Mouse (Mus musculus) liver, embryonic 15.5 days (tissue): ENCODE results near the gene Traf3ip2. TPM values are rescaled to one million over a fixed set of nuclear protein-coding genes. Genes with fewer than 3 reads are reported as not detected.

Experiments used
- ATAC-seq: fragments of 200-750 bp; cut with Nextera tagmentation; 2 replicates; pipeline ENCODE4 v1.8.0; 2017; ENCODE audit warnings: moderate number of reproducible peaks, mild to moderate bottlenecking, moderate library complexity; ENCODE audit not compliant: insufficient read depth
- H3K27ac ChIP-seq: fragments of 300-500 bp; sonication (generic); replicated peaks from 2 replicates; pipeline ENCODE4 v1.5.1; 2015; ENCODE audit warnings: mild to moderate bottlenecking, inconsistent platforms
- H3K27me3 ChIP-seq: fragments of 300-500 bp; sonication (generic); 2 replicates; pipeline ENCODE4 v1.6.1; 2015; ENCODE audit warnings: mild to moderate bottlenecking, inconsistent platforms
- H3K36me3 ChIP-seq: fragments of 300-500 bp; sonication (generic); replicated peaks from 2 replicates; pipeline ENCODE4 v1.6.1; 2015; ENCODE audit warnings: moderate library complexity, mild to moderate bottlenecking, inconsistent platforms
- H3K4me1 ChIP-seq: fragments of 300-500 bp; sonication (generic); replicated peaks from 2 replicates; pipeline ENCODE4 v1.6.1; 2015; ENCODE audit warnings: inconsistent platforms
- H3K4me2 ChIP-seq: fragments of 300-500 bp; sonication (generic); 2 replicates; pipeline ENCODE4 v1.6.1; 2015; ENCODE audit warnings: moderate library complexity, mild to moderate bottlenecking, inconsistent platforms
- H3K4me3 ChIP-seq: fragments of 300-500 bp; sonication (generic); replicated peaks from 2 replicates; pipeline ENCODE4 v1.5.1; 2015; ENCODE audit warnings: mild to moderate bottlenecking, inconsistent platforms
- H3K9ac ChIP-seq: fragments of 300-500 bp; sonication (generic); 2 replicates; pipeline ENCODE4 v1.6.1; 2015; ENCODE audit warnings: moderate library complexity, mild to moderate bottlenecking, inconsistent platforms
- H3K9me3 ChIP-seq: fragments of 300-500 bp; sonication (generic); replicated peaks from 2 replicates; pipeline ENCODE4 v1.6.1; 2016; ENCODE audit warnings: inconsistent platforms
- WGBS: fragments of 180-500 bp; shearing (Covaris S2); methylation state at CpG from one replicate; pipeline ENCODE4 v1.1.7; 2015; ENCODE audit warnings: mixed read lengths; ENCODE audit not compliant: insufficient replicate concordance; 5-methylcytosine and 5-hydroxymethylcytosine counted together
- polyA plus RNA-seq: library from polyadenylated mRNA; unstranded; fragments of >200 nt; fragmentation: Nextera tagmentation; extraction: Ambion mirVana; gene quantifications from 2 replicates; pipeline ENCODE4 v1.2.1, GENCODE M21; 2015

The Traf3ip2 gene
- 1.5 and 1.6 TPM in 2 replicates for polyA plus RNA-seq

DNA sequence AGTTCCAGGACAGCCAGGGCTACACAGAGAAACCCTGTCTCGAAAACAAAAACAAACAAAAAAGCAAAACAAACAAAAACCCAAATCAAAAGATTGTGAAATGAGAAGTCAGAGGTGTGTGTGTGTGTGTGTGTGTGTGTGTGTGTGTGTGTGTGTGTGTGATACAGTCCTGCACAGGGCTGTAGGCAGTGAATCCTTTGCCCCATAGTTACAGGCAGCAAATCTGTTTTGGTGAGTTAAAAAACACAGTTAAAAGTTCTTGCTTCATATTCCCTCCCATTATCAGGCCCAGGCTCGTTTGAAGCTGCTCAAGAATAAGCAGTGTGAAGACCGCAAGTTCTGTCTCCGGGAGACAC, at the start of gene Traf3ip2:
Traf3ip2 (plus strand) TSS at position 302 of the 356 bp plus-strand sequence.
- peaks cover 6% of the 10 kb centered on the region for H3K4me1 ChIP-seq
- WGBS: 18% methylated on average over 4 of the region's 4 CpGs
- peak within 1 kb of the TSS; percentile 43 for H3K4me3 ChIP-seq
- H3K27ac ChIP-seq: peak within 1 kb of the TSS; percentile 61
- ATAC-seq: no peak
- no peaks in the 10 kb centered on the region for H3K27me3 ChIP-seq
- peak within 1 kb of the TSS; percentile 62 for H3K4me2 ChIP-seq
- H3K9ac ChIP-seq: no peak within 1 kb of the TSS
- no peaks in the 10 kb centered on the region for H3K9me3 ChIP-seq
- no peaks in the 10 kb centered on the region for H3K36me3 ChIP-seq

DNA sequence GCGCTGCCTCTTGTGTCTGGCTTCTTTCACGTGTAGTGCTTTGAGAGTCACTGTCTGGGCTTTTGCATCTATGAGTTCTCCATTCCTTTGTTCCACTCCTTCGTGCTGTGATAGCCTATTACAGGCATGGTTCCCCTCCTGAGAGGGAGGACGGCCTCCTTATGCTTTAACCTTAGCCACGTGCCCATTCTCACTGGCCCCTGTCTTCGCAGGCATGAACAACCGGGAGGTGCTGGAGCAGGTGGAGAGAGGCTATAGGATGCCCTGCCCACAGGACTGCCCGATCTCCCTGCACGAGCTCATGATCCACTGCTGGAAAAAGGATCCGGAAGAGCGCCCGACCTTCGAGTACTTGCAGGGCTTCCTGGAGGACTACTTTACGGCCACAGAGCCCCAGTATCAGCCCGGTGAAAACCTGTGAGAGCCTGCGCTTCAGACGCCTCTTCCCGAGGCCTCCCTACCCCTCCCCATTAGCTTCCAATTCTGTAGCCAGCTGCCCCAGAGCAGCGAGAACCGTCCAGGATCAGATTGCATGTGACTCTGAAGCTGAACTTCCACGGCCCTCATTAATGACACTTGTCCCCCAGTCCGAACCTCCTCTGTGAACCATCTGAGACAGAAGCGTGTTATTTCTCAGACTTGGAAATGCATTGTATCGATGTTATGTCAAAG, 49.0 kb upstream of the Traf3ip2 start:
- no peaks in the 10 kb centered on the region for H3K4me1 ChIP-seq
- H3K4me3 ChIP-seq: no peak overlapping the region
- ATAC-seq: no peak
- no peaks in the 10 kb centered on the region for H3K27me3 ChIP-seq
- H3K36me3 ChIP-seq: no peaks in the 10 kb centered on the region
- no peak overlapping the region for H3K27ac ChIP-seq
- WGBS: 74% methylated on average over 24 of the region's 24 CpGs
- no peaks in the 10 kb centered on the region for H3K9me3 ChIP-seq
- H3K4me2 ChIP-seq: no peak overlapping the region
- H3K9ac ChIP-seq: no peak overlapping the region

DNA sequence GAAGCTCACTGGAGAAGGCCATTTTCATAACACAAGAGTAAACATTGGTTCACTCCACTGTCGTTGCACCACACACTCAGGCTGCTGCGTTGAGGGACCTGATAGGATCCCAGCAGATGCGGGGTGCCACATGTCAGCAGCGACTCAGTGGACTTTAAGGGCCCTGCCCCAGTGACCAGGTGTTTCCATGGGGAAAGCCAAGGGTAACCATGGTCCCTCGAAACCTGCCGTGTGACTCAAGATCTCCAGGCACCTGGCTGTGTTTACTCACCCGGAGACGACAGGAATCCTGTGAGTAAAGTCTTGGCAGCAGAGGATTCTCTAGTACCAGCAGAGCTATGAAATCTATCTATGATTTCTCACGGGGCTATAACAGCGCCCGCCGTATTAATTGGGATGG, 45.8 kb upstream of the Traf3ip2 start:
- no peak overlapping the region for H3K27ac ChIP-seq
- WGBS: 70% methylated on average over 12 of the region's 12 CpGs
- H3K9me3 ChIP-seq: no peaks in the 10 kb centered on the region
- H3K4me2 ChIP-seq: no peak overlapping the region
- H3K4me3 ChIP-seq: no peak overlapping the region
- H3K4me1 ChIP-seq: no peaks in the 10 kb centered on the region
- no peaks in the 10 kb centered on the region for H3K27me3 ChIP-seq
- H3K9ac ChIP-seq: no peak overlapping the region
- ATAC-seq: no peak
- H3K36me3 ChIP-seq: no peaks in the 10 kb centered on the region

DNA sequence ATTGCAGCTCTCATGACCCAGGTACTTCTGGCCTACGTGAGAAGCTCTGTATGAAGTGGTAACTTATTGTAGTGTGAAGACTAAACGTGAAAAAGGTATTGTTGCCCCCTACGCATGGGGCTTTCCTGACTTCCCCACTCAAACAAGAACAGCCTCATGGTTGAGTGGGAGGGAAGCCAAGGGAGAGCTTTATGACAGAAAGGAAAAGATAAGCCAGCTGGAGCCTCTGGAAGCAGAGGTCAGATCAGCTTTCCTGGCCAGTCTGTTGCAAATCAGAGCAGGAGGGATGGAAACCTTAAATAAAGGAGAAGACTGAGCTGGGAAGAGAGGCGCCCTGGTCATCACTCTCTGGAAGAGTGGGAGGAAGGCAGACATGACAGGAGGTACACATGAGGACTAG, 43.7 kb upstream of the Traf3ip2 start:
- no peak overlapping the region for H3K9ac ChIP-seq
- H3K4me1 ChIP-seq: no peaks in the 10 kb centered on the region
- H3K9me3 ChIP-seq: no peaks in the 10 kb centered on the region
- H3K4me3 ChIP-seq: no peak overlapping the region
- no peak for ATAC-seq
- H3K27ac ChIP-seq: no peak overlapping the region
- WGBS: 60% methylated on average over 4 of the region's 4 CpGs
- H3K4me2 ChIP-seq: no peak overlapping the region
- no peaks in the 10 kb centered on the region for H3K36me3 ChIP-seq
- 0 out of 2 replicates have a peak, but pooled peaks cover 6% of the 10 kb centered on the region for H3K27me3 ChIP-seq

DNA sequence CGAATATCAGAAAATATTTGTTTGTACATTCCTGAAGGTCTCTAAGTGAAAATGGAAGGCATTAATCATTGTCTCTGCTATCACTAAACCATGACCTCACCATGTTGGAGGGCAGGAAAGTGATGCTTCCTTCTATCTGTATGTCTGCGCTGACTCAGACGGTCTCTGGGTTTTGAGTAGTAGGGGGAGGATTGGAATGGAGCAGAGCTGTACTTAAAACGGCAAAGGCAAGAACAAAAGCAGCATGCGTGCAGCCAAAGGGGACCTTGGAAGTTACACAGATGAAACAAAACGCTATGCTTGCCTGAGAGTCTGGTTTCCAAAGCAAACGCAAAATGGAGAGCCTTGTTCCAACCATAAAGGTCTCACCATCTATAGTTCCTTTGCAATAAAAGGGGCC, 41.7 kb upstream of the Traf3ip2 start:
- H3K4me2 ChIP-seq: no peak overlapping the region
- 0 out of 2 replicates have a peak, but pooled peaks cover 6% of the 10 kb centered on the region for H3K27me3 ChIP-seq
- ATAC-seq: no peak
- no peak overlapping the region for H3K27ac ChIP-seq
- no peak overlapping the region for H3K9ac ChIP-seq
- H3K4me1 ChIP-seq: no peaks in the 10 kb centered on the region
- 52% methylated on average over 7 of the region's 7 CpGs for WGBS
- no peak overlapping the region for H3K4me3 ChIP-seq
- no peaks in the 10 kb centered on the region for H3K36me3 ChIP-seq
- no peaks in the 10 kb centered on the region for H3K9me3 ChIP-seq

DNA sequence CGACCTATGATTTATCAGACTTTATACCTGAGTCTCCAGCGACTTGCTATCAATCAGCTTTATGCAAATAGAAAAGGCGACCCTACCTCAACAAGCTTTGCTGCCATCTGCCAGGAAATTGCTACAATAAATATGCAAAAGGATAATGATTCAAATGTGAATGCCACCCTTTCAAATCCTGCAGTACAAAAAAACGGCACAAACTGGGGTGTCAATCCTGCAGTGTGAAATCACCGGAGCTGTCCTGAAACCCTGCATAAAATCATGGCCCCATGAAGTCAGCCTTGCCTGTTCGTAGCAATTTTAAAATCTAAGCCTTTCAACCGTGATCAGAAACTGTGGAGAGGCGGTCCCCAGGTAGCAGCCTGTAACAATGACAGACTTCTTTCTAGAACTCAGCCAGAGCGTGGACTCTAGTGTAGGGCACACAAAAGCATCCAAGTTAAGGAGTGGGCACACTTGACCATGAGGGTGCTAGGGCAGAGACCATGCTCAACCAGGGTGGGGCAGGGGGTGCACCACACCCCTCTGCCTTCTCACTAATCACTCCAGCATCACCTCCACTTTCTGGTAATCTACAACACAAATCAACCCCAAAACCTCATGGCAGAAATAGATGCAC, 40.6 kb upstream of the Traf3ip2 start:
- H3K9ac ChIP-seq: no peak overlapping the region
- H3K4me1 ChIP-seq: no peaks in the 10 kb centered on the region
- 0 out of 2 replicates have a peak, but pooled peaks cover 6% of the 10 kb centered on the region for H3K27me3 ChIP-seq
- WGBS: 47% methylated on average over 9 of the region's 9 CpGs
- no peak for ATAC-seq
- no peak overlapping the region for H3K4me3 ChIP-seq
- H3K4me2 ChIP-seq: no peak overlapping the region
- no peak overlapping the region for H3K27ac ChIP-seq
- no peaks in the 10 kb centered on the region for H3K36me3 ChIP-seq
- H3K9me3 ChIP-seq: no peaks in the 10 kb centered on the region

DNA sequence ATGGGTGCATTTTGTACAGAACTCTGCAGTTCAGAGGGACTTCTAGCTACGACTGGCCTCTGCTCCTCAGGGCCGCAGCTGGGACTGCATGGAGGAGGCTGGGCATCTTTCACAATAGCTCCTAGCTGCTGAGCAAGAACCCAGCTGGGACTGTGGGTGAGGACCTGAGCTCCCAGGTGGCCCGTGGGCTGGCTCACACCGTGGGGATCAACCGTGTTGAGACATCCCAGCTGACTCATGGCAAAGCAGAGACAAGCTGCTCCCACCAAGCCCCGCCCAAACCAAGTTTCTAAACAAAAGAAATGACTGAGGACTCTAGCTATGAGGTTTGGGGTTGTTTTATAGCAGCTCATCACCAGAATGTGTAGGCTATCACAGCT, 40.1 kb upstream of the Traf3ip2 start:
- H3K27ac ChIP-seq: no peak overlapping the region
- no peak overlapping the region for H3K9ac ChIP-seq
- WGBS: 33% methylated on average over 6 of the region's 6 CpGs
- H3K4me2 ChIP-seq: no peak overlapping the region
- no peak overlapping the region for H3K4me3 ChIP-seq
- no peaks in the 10 kb centered on the region for H3K9me3 ChIP-seq
- H3K4me1 ChIP-seq: no peaks in the 10 kb centered on the region
- 0 out of 2 replicates have a peak, but pooled peaks cover 6% of the 10 kb centered on the region for H3K27me3 ChIP-seq
- no peaks in the 10 kb centered on the region for H3K36me3 ChIP-seq
- no peak for ATAC-seq

DNA sequence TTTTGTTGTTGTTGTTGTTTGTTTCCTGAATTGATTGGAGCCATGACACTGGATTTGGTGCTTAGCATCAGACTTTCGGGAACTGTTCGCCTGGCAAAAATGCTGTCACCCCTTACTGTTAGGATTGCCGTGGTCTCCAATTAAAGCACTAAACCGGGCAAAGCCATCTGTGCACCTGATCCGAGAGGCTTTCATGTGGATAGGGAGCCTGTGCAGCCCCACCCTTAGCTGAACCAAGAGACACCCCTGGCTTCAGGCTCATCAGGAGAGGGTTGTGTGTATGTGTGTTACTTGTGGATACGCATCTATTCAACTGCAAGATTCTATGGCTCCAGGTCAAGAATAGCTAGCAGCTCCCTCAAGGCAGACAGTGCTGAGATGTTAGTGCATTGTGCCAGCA, 36.3 kb upstream of the Traf3ip2 start:
- Histone ChIP-seq H3K4me1 (no peaks in the 10 kb centered on the region), H3K27ac (no peak overlapping the region), H3K27me3 (0 out of 2 replicates have a peak, but pooled peaks cover 6% of the 10 kb centered on the region), H3K9ac (no peak overlapping the region), H3K9me3 (no peaks in the 10 kb centered on the region), H3K4me2 (no peak overlapping the region), H3K36me3 (no peaks in the 10 kb centered on the region), H3K4me3 (no peak overlapping the region)
- WGBS: 72% methylated on average over 6 of the region's 6 CpGs
- no peak for ATAC-seq

DNA sequence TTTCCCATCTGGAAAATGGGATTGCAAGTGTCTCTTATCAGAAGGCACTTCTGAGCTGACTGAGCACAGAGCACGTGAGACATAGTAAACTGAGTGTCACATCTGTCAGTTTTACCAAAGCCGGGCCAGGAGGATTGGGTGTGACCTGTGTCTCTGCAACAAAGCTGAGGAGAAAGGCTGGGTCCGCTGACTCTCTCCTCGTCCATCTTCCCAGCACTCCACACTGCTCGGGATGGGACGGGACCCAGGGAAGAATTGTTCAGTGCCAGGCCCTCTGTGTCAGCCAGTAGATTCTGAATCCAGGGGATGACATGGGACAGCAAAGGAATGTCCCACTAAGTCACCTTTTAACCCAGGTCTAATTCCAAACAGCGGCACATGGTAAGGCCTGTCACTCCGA, 32.3 kb upstream of the Traf3ip2 start:
- H3K27ac ChIP-seq: no peak overlapping the region
- ATAC-seq: no peak
- 69% methylated on average over 8 of the region's 8 CpGs for WGBS

DNA sequence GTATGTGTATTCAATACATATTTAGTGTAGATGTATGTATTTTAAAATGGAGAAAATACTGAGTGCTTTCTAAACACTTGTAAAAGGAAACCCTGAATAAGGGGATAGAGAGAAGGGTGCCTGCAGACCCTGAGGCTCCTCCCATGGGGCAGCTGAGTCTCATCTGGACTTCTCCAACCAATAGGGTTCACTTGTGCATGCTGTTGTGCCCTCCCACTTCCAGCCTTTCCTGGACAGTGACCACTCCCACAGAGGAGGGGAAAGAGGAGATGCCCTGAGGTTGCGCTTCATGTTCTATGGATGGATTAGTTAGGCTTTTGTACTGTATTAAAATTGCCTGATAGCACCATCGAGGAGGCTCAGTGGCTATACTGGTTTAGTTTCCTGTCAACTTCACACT, 30.3 kb upstream of the Traf3ip2 start:
- Histone ChIP-seq H3K9me3 (no peaks in the 10 kb centered on the region), H3K4me3 (no peak overlapping the region), H3K9ac (no peak overlapping the region), H3K27me3 (no peaks in the 10 kb centered on the region), H3K4me1 (no peaks in the 10 kb centered on the region), H3K36me3 (no peaks in the 10 kb centered on the region), H3K4me2 (no peak overlapping the region), H3K27ac (no peak overlapping the region)
- no peak for ATAC-seq
- WGBS: 57% methylated on average over 2 of the region's 2 CpGs

More for the DNA sequence above, 32.3 kb upstream of the Traf3ip2 start:
- H3K9ac ChIP-seq: no peak overlapping the region
- no peak overlapping the region for H3K4me2 ChIP-seq
- no peaks in the 10 kb centered on the region for H3K36me3 ChIP-seq
- no peaks in the 10 kb centered on the region for H3K27me3 ChIP-seq
- H3K4me1 ChIP-seq: no peaks in the 10 kb centered on the region
- H3K9me3 ChIP-seq: no peaks in the 10 kb centered on the region
- no peak overlapping the region for H3K4me3 ChIP-seq

DNA sequence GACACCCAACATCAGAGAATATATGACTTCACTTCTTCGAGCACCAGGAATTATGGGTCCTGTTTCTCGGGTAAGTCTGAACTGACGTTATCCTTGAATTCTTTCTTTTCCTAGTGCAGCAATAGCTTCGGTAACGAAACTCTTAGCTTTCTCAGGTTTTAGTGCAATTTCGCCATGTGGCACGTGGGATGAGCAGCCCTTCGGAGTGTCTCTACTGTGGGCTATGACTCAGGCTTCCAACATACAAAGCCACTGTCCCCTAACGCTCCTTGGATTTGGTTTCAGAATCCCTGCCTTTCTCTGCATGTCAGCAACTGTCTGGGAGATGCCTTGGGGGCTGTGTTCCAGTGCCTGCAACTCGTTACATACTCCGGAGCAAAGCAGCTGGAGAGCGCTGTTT, 29.0 kb upstream of the Traf3ip2 start:
- no peaks in the 10 kb centered on the region for H3K27me3 ChIP-seq
- H3K27ac ChIP-seq: no peak overlapping the region
- H3K9me3 ChIP-seq: no peaks in the 10 kb centered on the region
- ATAC-seq: no peak
- no peaks in the 10 kb centered on the region for H3K36me3 ChIP-seq
- H3K9ac ChIP-seq: no peak overlapping the region
- H3K4me1 ChIP-seq: no peaks in the 10 kb centered on the region
- 76% methylated on average over 12 of the region's 12 CpGs for WGBS
- no peak overlapping the region for H3K4me2 ChIP-seq
- no peak overlapping the region for H3K4me3 ChIP-seq
